Mouse (Mus musculus) neural tube, embryonic 10.5 days (tissue): Measurements from ENCODE around the gene Dhx33.

Experiments used
- DNase-seq: peaks from one replicate; pipeline ENCODE4 v3.0.0-alpha.2; 2017; ENCODE audit warnings: low spot score; ENCODE audit errors: extremely low spot score

Gene Dhx33

GRCm38 (mm10) chr11:70982557-70983228 is 21.5 kb downstream of the Dhx33 start, which contains the start of gene C1qbp:
TSS of gene C1qbp (minus strand) at chr11:70983026.
- peak; percentile 95 for DNase-seq

- no peak for DNase-seq
Measured at GRCm38 (mm10) chr11:70982030-70982429, 22.2 kb downstream of the Dhx33 start.

GRCm38 (mm10) chr11:70980751-70981510 is 23.3 kb downstream of the Dhx33 start:
- DNase-seq: no peak

- DNase-seq: no peak
Measured at GRCm38 (mm10) chr11:70980232-70980631, 24.0 kb downstream of the Dhx33 start.

GRCm38 (mm10) chr11:70977293-70977692 is 26.9 kb downstream of the Dhx33 start:
- no peak for DNase-seq

- DNase-seq: no peak
Measured at GRCm38 (mm10) chr11:70975193-70975592, 29.0 kb downstream of the Dhx33 start.

- DNase-seq: no peak
Measured at GRCm38 (mm10) chr11:70973947-70974346, 30.3 kb downstream of the Dhx33 start.

GRCm38 (mm10) chr11:70972586-70972985 is 31.7 kb downstream of the Dhx33 start:
- no peak for DNase-seq

- DNase-seq: no peak
Measured at GRCm38 (mm10) chr11:70970560-70971540, 33.4 kb downstream of the Dhx33 start.

GRCm38 (mm10) chr11:70969821-70970559 is 34.2 kb downstream of the Dhx33 start, which contains the start of the genes Nup88 and Rpain:
TSS of gene Nup88 (minus strand) at chr11:70969973.
TSS of gene Rpain (plus strand) at chr11:70970213.
- peak; percentile 90 for DNase-seq

GRCm38 (mm10) chr11:70969271-70969794 is 34.9 kb downstream of the Dhx33 start:
- DNase-seq: no peak

- no peak for DNase-seq
Measured at GRCm38 (mm10) chr11:70964222-70964907, 39.9 kb downstream of the Dhx33 start.

- no peak for DNase-seq
Measured at GRCm38 (mm10) chr11:70960786-70961554, 43.3 kb downstream of the Dhx33 start.

GRCm38 (mm10) chr11:70954711-70955110 is 49.5 kb downstream of the Dhx33 start:
- DNase-seq: no peak

- DNase-seq: no peak
Measured at GRCm38 (mm10) chr11:70944935-70945817, 59.1 kb downstream of the Dhx33 start.

GRCm38 (mm10) chr11:70943651-70944050 is 60.6 kb downstream of the Dhx33 start:
- no peak for DNase-seq

- DNase-seq: no peak
Measured at GRCm38 (mm10) chr11:70942596-70942995, 61.6 kb downstream of the Dhx33 start.

- no peak for DNase-seq
Measured at GRCm38 (mm10) chr11:70935316-70935715, 68.9 kb downstream of the Dhx33 start.
